Mouse (Mus musculus) right cerebral cortex, postnatal 10 days (tissue): ENCODE measurements around the gene Uhrf2.

Experiments used
- DNase-seq, 2 experiments: peaks; one replicate each; pipeline ENCODE4 v3.0.0; 2021; ENCODE audit warnings: low spot score in 2 of 2

Gene Uhrf2

DNA sequence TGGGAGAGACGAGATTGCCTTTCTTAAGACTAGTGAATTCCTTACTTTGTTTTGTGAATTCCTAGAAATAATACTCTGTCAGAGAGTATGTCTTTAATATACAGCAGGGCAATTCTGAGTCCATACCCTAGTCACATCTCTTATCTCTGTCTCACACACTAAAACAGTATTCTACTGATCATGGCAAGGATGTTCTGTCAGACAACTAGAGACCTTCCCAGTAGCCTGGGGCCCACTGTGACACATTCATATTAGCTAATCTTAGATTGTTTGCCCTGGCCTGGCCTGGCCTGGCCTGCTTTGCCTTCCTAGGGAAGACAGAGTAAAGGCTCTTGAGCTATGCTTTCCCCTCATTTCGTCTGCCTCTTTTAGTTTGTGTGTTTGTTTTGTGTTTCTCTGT is 20.3 kb downstream of the Uhrf2 start:
- no peak for DNase-seq

DNA sequence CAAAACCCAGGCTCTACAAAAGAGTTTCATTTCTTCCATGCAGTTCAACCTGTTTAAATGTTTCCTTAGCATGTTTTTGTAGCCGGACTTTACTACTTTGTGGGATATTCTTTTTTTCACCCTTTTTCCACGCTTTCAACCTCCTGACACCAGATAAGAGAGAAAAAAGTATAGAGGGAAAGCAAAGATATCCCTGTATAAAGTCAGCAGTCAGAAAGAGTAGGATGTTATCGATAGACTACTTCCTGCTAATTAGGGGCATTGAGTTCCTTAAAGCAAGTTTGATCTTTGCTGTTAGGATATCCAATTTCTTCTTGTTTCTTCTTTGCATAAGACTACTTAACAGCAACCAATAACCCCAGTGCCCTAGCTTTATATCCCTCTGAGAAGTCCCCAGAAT is 21.2 kb downstream of the Uhrf2 start:
- no peak for DNase-seq

DNA sequence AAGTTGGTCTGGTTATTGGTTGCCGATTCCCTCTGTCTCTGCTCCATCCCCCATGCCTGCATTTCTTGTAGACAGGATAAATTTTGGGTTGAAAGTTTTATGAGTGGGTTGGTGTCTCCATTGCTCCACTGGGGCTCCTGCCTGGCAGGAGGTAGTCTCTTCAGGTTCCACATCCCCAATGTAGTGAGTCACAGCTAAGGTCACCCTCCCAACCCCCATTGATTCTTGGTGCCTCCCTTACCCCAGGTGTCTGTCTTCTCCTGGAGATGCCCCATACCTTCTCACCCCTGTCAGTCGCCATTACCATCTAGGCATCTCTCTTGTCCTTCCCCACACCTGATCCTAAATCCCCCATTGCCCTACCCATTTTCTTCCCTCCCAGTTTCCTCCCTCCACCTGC is 23.9 kb downstream of the Uhrf2 start:
- no peak for DNase-seq

DNA sequence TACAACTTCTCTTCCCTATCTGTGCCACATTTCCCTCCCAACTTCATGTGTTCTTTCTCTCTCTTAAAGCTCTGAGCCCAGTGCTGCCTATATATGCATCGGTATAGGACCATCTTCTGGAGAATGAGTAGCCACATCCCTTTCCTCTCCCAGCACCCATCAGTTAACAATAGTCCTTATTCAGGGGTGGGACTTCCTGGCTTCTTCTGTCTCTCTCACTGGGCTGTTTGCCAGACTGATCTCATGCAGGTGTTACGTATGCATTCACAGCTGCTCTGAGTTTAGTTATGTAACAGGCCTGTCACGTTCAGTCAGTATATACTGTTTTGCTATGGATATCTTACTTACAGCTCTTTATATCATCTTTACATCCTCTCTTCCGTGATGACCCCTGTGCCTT is 35.5 kb downstream of the Uhrf2 start:
- DNase-seq, result peak in 1 of 2 experiments; percentile 43

DNA sequence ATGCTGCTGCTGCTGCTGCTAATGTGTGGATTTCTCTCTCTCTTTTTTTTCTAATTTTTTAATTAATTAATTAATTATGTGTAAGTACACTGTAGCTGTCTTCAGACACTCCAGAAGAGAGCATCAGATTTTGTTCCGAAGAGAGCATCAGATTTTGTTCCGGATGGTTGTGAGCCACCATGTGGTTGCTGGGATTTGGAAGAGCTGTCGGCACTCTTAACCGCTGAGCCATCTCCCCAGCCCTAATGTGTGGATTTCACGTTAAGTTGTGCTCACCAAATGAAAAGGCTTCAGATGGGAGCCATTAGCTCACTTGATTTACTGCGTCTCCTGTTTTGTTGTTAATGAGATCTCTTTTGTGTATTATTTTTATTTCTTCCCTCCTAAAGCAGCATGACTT is 59.9 kb downstream of the Uhrf2 start:
- DNase-seq, result peak in 1 of 2 experiments; percentile 24

DNA sequence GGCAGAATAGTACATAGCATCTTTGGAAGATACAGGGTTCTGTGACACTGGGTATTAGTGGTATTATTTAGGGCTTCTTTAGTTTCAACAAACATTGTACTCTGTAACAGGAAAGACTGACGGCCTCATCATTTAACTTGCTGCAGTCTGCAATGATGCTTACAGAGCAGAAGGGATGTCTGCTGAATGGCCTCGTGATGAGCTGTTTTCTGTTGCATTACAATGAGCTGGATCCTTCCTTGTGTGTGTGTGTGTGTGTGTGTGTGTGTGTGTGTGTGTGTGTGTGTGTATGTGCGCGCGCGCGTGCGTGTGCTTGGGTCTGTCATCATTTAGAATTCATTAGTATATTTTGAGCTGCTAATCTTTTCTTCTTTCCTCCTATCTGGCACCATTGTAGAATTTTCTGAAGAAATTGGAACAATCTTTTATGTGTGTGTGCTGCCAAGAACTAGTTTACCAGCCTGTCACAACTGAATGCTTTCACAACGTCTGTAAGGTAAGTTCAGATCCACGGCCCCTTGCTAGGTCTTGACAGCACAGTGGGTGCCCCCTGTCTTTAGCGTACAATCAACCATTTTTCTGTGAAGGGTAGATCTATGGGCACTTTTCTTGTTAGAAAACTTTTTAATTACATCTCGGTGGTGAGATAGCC is 61.5 kb downstream of the Uhrf2 start:
- no peak for DNase-seq

DNA sequence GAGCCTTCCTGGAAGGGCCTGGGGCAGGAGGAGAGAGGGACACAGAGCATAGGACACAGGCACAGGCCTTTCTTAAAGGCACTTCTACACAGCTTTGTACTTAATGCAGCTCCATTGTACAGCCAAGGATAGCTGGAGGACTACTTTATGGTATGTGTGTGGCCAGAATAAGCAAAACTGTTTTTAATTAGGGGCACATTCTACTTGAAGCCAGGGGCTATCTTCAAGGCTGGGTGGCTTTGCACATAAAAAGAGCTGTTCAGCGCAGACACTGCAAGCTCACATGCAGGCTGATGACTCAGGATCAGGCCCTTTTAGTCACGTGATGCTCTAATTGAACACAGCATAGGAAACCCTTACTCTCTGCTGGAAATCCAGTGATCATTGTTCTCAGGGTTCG is 65.9 kb downstream of the Uhrf2 start:
- no peak for DNase-seq

DNA sequence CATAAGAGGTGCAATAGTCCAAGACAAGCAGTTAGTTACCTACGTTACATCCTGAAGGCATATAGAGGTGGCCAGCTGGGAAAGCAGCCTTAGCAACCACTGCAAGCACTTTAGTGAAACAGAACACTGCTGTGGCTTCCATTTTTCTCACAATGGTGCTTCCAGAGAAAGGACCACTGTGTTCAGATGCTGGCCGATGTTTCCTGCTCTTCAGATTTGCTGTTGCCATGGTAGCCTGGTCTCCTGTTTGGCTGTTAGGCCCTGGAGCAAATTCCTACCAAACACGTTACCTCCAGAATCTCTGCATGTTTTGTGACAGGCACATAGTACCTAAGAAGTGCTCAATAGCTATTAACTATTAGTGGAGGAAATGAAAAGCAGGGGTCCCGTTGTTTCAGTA is 66.7 kb downstream of the Uhrf2 start:
- peak in 1 of 2 experiments; percentile 72 for DNase-seq

DNA sequence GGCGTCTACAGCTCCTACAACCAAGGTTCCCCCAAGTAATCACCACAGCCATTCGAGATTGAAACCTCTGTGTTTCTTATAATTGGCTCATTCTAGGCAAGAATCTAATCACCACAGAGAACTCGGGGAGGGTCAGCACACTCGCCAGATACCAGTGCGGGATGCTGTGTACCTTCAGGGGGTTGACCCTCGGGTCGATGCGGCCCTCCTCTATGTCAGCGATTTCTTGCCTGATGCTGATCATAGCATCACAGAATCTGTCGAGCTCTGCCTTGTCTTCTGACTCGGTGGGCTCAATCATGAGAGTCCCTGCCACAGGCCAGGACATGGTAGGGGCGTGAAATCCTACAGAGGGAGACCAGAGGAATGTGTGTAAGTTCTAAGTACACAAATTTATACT is 70.3 kb downstream of the Uhrf2 start:
- DNase-seq, result no peak

DNA sequence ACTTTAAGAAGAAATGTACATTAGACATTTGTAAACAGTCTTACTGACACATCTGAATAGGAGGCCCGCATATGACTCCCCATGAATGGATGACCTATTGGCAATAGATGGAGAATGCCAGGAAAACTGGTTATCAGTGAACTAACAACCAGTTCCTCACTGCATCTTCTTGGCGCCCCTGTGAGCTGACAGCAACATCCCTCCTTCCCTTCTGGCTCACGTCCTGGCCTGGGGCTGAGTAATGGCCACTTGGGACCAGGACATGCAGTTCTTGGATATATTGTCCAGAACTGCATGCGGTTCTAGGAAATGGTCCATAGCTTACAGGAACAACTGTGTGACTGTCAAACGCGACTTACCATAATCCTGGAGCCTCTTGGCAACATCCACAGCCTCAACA is 72.3 kb downstream of the Uhrf2 start:
- DNase-seq, result no peak

DNA sequence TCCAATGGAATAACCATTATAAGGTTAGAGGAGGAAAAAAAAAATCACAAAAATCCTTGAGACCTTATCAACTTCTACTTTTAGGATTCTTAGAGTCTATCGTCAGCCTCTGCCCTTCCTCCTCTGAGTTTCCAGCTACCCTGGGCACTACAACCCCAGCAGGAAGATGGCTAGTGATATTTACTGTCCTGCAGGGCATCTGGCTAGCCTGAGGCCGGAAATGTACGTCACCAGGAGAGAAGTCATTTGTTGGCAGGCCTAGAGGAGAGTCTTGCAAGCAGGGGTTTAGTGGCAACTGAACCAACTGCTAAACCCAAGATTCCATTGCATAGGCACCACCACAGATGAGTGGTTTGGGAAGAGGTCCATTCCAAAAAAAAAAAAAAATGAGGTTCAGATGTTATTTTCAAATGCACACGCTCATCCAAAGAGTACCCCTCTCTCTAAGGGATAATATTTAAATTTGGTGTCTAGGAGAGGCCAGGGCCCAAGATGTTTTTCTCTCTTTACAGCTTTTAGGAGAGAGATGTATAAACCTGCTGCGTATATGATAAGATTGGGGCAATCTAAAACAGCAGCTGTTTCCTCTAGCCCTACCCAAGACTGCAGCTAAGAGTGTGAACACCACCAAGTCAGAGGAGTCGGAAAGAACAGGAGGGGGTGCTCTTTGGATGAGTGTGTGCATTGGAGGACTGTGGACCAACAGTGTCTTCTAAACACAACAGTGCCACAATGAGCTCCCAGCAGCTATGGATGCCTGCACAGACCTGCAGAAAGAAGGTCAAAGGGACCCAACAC is 74.9 kb downstream of the Uhrf2 start:
- no peak for DNase-seq

DNA sequence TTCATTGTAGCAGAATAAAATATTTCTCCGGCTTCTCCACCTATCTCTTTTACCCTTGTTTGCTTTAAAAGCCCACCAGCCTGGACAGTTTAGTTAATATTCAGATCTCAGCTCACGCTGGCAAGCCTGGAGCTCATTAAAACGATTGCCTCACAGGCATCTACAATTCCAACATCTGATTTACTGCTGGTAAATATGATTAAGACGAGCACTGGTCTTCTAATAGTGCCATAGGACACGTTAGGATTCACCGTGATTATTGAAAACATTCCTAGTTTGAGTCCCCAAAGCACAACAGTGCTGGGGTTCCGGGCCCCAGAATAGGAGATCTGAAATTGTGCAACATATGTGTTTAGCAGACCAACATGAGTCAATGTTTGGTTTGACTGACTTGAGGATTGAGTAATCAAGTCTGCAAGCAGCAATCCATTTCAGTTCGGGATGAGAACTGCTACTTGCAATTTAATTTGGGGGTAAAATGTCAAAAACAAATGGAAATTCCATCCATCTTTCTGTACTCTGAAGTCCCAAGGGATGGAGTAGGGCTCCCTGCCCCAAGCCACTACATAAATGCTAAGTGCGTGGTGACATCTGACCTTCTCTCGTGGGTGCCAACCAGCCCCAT is 77.0 kb downstream of the Uhrf2 start:
- no peak for DNase-seq

DNA sequence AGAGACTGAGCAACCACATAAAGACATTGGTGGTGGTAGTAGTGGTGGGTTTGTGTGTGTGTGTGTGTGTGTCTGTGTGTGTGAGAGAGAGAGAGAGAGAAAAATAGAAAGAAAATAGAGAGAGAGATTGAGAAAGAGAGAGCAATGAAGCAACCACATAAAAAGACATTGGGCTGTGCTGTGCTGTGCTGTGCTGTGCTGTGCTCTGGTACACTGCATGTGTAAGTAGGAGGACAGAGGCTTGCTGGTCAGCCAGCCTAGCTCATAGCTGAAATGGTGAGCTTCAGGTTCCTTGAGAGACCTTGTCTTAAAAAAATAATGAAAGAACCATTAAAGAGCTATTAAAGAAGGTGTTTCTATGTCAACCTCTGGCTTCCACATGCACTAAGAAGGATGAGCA is 78.3 kb downstream of the Uhrf2 start:
- DNase-seq, result no peak

DNA sequence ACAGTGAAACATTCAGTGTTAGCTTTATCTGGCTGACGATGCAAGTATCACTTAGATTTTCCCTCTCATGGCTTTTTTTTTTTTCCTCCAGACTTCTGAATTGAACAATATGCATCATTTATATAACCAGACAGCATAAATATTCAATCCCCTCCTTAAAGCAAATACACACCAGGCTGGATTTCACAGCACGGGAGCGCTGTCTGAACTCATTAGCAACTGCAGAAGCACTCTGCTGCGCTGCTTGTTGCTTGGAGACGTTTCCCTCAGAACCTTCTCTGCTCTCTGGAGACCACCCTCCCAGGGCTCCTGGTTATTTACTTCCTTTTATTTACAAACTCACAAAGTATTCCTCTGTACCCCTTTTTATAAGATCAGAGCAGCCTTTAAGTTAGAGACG is 78.8 kb downstream of the Uhrf2 start:
- peak; percentile 62 to 74 for DNase-seq

DNA sequence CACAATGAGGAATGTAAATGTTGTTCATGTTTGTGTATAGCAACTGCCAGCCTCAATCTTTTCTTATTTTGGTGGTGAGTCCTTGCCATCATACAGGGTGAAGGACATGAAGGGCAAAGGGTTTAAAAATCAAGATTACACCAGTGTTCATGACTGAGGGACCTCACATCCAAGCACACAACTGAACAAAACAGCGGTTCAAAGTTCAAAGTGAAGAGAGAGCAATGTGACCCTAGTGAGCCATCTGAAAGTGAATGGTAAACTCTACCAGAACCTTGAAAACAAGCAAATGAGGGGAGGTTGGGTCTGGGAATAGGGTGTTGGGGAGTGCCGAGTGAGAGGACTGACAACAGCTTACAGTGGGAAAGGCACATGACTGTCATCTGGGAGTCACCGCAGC is 81.1 kb downstream of the Uhrf2 start:
- no peak for DNase-seq

DNA sequence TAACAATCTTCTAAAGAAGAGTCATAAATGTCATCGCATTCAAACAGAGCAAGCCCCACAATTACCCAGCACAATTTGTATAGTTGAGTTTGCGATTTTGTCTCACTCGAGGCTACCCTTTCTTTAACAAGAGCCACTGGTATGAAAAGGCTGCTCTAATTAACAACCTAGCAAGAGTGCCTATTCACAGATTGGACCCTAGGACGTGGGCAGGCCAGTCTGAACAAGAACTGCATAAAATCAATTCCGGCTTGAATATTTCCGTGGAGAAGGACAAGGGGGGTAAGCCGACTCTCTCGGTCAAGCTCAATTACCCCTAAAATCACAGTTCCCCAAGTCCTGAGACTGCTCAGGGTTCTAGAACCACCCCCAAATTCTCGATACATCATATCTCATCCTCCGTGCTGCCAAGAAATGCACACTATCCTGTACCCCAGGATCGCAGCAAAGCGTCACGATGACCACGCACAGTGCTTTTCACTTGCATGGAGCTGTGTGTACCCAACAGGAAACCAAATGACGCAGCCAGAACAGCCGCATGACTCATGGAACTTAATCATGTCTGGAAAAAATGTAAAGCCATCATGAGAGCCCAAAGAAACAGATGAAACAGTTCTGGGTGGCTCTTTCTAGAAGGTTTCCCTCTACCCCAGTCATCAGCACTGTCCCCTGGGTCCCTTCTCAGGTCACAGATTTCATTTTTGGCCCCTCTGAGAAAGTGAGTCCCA is 82.8 kb downstream of the Uhrf2 start:
- DNase-seq, result no peak

DNA sequence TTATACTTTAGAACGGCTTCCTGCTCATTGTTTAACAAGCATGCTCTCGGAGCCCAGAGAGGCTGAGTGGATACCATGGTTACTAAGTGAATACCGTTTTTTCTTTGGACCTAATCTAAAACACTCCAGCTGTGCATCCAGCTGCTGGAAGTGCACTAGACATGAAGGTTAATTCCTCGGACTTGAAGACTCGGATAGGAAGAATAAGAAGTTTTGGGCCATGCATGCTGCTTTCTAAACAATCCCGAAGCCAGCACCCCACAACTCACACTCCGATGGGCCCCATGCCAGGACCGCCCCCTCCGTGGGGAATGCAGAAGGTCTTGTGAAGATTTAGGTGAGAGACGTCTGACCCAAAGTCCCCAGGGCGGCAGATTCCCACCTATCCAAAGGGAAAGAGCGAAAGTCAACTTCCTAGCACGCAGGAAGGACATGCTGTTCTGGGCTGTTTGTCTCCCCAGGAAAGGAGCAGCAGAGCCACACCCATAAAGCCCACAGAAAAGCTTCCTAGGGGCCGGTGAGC is 84.7 kb downstream of the Uhrf2 start:
- DNase-seq, result no peak

DNA sequence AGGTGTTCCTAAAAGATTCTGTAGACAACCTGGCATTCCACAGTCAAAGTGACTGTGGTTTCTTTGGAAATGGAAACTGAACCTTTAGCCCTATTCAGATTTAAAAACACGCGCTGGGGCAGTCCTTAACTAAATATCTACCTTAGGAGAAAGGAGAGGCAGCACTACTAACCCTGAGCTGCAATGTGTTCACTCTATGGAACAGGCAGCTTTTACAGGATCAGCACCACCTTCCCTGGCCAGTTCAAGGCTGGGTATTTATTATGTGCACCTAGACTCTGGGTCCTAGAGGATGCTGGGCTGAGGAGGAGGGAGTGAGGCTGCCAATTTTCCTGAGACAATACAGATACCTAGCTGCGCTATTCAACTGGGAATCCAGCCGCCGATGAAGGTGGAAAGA is 85.3 kb downstream of the Uhrf2 start:
- DNase-seq, result no peak

DNA sequence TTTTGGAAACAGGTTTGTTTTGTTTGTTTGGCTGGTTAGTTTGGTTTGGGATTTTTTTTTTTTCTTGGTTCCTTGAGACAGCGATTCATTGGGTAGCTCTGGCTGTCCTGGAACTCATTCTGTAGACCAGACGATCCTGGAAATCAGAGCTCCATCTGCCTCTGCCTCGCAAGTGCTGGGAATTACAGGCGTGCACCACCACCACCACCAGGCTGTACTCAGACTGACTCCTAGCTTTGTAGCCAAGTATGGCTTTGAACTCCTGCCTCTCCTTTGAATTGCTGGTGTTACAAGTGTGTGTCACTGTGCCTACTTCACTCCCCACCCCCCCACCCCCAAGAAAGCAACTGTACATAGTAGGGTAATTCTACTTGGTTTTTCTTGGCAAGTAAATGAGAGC is 86.9 kb downstream of the Uhrf2 start:
- DNase-seq, result no peak

DNA sequence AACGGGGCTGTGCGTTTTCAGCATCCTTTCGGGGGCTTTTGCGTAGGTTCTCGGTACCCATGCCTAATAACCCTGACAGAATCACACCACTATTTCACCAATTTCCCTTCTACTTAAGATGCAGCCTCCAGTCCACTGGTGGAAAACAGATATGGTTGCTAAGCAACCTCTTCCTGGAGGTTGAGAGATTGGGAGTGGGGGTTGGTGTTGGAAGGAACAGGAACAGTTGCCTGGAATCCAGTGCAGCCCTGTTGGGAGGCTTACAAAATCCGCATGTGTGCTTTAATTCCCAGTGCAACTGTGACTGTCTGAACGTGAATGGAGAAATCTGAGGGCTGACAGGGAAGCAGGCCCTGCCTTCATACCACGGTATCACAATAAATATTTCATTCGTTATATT is 87.5 kb downstream of the Uhrf2 start:
- DNase-seq, result peak; percentile 79 to 88

DNA sequence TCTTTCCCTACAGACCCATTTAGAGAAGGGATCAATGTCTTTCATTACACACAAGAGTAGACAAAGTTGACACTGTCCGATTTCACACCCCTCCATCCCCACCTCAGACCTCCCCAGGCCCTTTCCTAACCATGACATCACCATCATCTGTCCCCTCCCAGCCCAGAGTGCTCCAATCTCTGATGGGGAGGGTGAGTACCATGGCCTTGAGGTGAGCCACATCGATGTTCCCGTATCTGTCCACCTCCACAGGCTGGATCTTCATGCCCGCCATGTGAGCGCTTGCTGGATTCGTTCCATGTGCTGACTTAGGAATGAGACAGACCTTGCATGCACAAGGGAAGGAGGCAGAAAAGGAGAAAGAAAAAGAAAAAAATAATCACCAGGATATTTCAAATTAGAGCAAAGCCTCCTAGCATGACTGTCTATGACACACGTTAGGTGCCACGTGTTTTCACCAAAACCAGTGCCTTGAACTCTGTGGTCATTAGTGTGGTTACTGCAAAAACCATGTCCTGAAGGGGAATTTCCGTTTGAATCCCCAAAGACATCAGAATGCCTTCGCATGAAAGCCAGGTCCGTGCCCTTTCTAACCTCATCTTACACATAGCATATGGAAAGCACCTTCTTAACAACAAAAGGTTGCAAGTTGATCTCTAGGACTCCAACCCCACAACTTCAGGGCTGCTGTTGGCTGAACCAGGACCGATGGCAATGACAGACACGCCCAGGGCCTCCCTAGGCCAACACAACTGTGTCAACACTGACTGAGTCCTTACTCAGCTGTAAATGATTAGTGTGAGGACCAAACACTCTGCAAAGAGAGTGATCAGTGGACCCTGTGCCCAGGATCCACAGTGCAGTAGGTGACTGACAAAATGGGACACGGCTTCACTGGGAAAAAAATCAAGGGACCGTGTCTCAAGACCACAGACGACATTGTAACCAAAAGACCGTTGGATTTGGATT is 88.3 kb downstream of the Uhrf2 start:
- DNase-seq, result peak; percentile 62 to 66
